Mouse (Mus musculus): ENCODE results near the gene Fam221b. TPM values are rescaled to one million over a fixed set of nuclear protein-coding genes. Genes with fewer than 3 reads are reported as not detected.

Fam221b gene
- total and polyA plus RNA-seq, 2 experiments from 2014 or later, result 1.5 TPM; not detected in 1

DNA sequence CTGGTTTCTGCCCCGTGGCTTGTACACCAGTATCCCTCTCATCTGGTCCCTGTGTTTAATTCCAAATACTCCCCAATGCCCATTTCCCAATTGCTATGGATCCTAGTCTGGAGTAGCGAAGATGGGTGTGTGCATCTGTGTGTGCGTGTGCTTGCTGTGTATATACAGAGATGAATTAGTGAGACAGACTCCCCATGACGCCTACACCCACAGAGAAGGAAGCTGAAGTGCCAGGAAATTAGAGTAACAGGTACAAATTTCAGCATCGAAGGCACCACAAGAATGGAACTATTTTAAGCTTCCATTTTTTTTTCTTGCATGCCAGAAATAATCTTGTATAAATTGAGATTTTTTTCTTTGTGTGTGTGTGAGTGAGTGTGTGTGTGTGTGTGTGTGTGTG, 22.1 kb upstream of the Fam221b start:
- no peaks in the 10 kb centered on the region for H3K27me3 ChIP-seq (ENCODE audit: insufficient read depth, low read length)
- no peak for TF ChIP-seq CTCF (IDR thresholded peaks at IDR 0.05)
- no peak overlapping the region for H3K4me2 ChIP-seq (ENCODE audit: low read depth, low read length, poor library complexity, severe bottlenecking)
- H3K4me3 ChIP-seq (ENCODE audit: low read depth, low read length), result no peak overlapping the region
- DNase-seq (ENCODE audit: low spot score) (no peak), ATAC-seq (ENCODE audit: low FRiP score) (no peak)
- peaks cover 32% of the 10 kb centered on the region for H3K36me3 ChIP-seq (ENCODE audit: insufficient read depth, low read length)
- H3K27ac ChIP-seq (ENCODE audit: low read depth, low read length), result no peak overlapping the region
- H3K4me1 ChIP-seq (ENCODE audit: insufficient read depth, low read length), result no peaks in the 10 kb centered on the region
- no peak overlapping the region for H3K9ac ChIP-seq (replicated peaks; ENCODE audit: low read length, poor library complexity, severe bottlenecking)
- H3K9me3 ChIP-seq (ENCODE audit: low read length), result no peaks in the 10 kb centered on the region
- WGBS, result 88% methylated on average over 5 of the region's 5 CpGs

DNA sequence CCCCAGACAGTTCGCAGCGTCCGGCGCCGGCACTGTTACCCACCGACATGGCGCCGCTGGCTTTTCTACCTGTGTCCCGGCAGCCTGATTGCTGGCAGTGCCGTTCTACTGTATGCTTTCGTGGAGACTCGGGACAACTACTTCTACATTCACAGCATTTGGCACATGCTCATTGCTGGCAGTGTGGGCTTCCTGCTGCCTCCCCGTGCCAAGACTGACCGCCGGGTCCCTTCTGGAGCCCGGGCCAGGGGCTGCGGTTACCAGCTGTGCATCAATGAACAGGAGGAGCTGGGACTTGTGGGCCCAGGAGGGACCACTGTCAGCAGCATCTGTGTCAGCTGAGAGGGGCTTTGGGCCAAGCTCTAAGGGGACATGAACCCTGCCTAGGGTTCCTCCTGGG, 21.1 kb upstream of the Fam221b start:
- TF ChIP-seq CTCF (IDR thresholded peaks at IDR 0.05), result no peak
- H3K36me3 ChIP-seq (ENCODE audit: insufficient read depth, low read length), result peaks cover 41% of the 10 kb centered on the region

DNA sequence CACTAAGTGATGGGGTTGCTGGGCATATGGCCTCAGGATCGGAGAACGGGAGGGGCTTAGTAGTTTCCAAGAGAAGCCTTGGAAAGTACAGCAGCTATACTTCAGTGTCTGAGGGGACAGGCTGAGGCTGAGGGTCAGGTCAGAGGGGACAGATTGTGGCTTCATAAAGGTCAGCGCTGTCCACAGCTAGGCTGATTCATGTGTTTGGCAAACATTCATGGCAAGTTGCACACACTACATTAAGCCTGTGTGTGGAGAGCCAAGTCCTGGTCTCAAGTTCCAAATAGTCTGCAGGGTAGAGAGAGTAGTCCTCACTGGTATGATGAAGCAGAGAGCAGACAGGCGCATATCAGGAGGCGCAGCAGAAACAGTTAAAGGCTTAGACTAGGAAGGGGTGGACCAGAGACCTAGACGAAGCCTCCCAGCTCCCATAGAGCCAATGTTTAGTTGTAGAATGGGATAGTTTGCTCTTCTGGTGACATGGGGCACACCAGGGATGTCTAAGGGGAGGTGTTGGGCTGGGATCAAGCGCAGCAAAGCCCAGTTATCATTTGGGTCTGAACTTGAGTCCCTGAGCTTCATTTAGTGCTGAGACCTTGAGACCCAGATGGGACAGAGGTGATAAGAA, 10.6 kb upstream of the Fam221b start:
- Histone ChIP-seq H3K27ac (ENCODE audit: low read depth, low read length) (no peak overlapping the region), H3K4me3 (ENCODE audit: low read depth, low read length) (no peak overlapping the region), H3K9me3 (ENCODE audit: low read length) (no peaks in the 10 kb centered on the region), H3K27me3 (ENCODE audit: insufficient read depth, low read length) (no peaks in the 10 kb centered on the region), H3K4me1 (ENCODE audit: insufficient read depth, low read length) (no peaks in the 10 kb centered on the region), H3K4me2 (ENCODE audit: low read depth, low read length, poor library complexity, severe bottlenecking) (no peak overlapping the region), H3K9ac (replicated peaks; ENCODE audit: low read length, poor library complexity, severe bottlenecking) (no peak overlapping the region), H3K36me3 (ENCODE audit: insufficient read depth, low read length) (peaks cover 72% of the 10 kb centered on the region)
- ATAC-seq (ENCODE audit: low FRiP score) (no peak), DNase-seq (ENCODE audit: low spot score) (no peak)
- no peak for TF ChIP-seq CTCF (IDR thresholded peaks at IDR 0.05)
- WGBS, result 96% methylated on average over 7 of the region's 7 CpGs

More for the DNA sequence above, 21.1 kb upstream of the Fam221b start:
- Histone ChIP-seq H3K27me3 (ENCODE audit: insufficient read depth, low read length) (no peaks in the 10 kb centered on the region), H3K4me3 (ENCODE audit: low read depth, low read length) (no peak overlapping the region), H3K4me2 (ENCODE audit: low read depth, low read length, poor library complexity, severe bottlenecking) (no peak overlapping the region), H3K9ac (replicated peaks; ENCODE audit: low read length, poor library complexity, severe bottlenecking) (no peak overlapping the region), H3K4me1 (ENCODE audit: insufficient read depth, low read length) (no peaks in the 10 kb centered on the region), H3K27ac (ENCODE audit: low read depth, low read length) (no peak overlapping the region), H3K9me3 (ENCODE audit: low read length) (no peaks in the 10 kb centered on the region)
- DNase-seq (ENCODE audit: low spot score) (no peak), ATAC-seq (ENCODE audit: low FRiP score) (no peak)
- 88% methylated on average over 17 of the region's 17 CpGs for WGBS

DNA sequence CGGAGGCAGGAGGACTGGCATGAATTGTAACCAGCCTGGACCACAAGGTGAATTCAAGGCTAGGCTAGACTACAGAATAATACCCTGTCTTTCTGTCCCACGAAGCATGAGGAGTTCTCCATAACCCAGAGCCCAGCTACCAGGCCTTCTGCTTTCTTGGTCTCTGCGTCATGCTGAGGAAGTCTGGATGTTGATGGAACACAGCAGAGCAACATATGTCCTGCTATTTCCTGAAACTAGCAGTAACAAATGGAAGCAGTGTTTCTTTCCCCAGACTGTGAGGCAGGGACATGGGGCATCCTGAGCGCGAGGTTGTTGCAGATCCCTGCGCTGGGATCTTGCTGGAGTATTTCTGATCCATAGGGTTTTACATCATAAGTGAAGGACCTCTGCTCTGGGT, 9.6 kb upstream of the Fam221b start:
- DNase-seq (ENCODE audit: low spot score) (no peak), ATAC-seq (ENCODE audit: low FRiP score) (no peak)
- Histone ChIP-seq H3K4me1 (ENCODE audit: insufficient read depth, low read length) (no peaks in the 10 kb centered on the region), H3K4me2 (ENCODE audit: low read depth, low read length, poor library complexity, severe bottlenecking) (no peak overlapping the region), H3K27me3 (ENCODE audit: insufficient read depth, low read length) (no peaks in the 10 kb centered on the region), H3K36me3 (ENCODE audit: insufficient read depth, low read length) (peaks cover 72% of the 10 kb centered on the region), H3K4me3 (ENCODE audit: low read depth, low read length) (no peak overlapping the region), H3K9me3 (ENCODE audit: low read length) (no peaks in the 10 kb centered on the region), H3K9ac (replicated peaks; ENCODE audit: low read length, poor library complexity, severe bottlenecking) (no peak overlapping the region), H3K27ac (ENCODE audit: low read depth, low read length) (no peak overlapping the region)
- no peak for TF ChIP-seq CTCF (IDR thresholded peaks at IDR 0.05)
- WGBS, result 82% methylated on average over 6 of the region's 6 CpGs

DNA sequence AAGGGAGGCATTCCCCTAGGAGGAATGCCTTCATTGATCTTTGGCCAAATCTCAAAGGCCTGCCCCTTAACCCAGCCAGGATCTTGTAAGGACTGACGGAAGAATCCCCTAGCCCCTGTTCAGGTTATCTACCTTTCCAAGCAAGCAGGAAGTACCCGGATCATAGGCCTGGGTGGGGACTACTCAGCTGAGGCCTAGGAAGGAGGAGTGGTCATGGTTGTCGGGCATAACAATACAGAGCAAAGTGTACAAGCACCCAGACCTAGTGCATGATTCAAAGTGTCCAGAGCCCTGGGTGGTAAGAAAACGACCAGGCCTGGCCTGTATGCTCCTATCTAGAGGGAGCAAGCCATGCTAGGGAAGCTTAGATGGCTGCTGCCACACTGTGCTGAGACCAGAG, 6.7 kb upstream of the Fam221b start:
- Histone ChIP-seq H3K4me2 (ENCODE audit: low read depth, low read length, poor library complexity, severe bottlenecking) (no peak overlapping the region), H3K4me3 (ENCODE audit: low read depth, low read length) (no peak overlapping the region), H3K27ac (ENCODE audit: low read depth, low read length) (no peak overlapping the region), H3K36me3 (ENCODE audit: insufficient read depth, low read length) (peaks cover 52% of the 10 kb centered on the region), H3K27me3 (ENCODE audit: insufficient read depth, low read length) (no peaks in the 10 kb centered on the region), H3K4me1 (ENCODE audit: insufficient read depth, low read length) (peaks cover 7% of the 10 kb centered on the region), H3K9ac (replicated peaks; ENCODE audit: low read length, poor library complexity, severe bottlenecking) (no peak overlapping the region), H3K9me3 (ENCODE audit: low read length) (no peaks in the 10 kb centered on the region)
- ATAC-seq (ENCODE audit: low FRiP score) (no peak), DNase-seq (ENCODE audit: low spot score) (no peak)
- no peak for TF ChIP-seq CTCF (IDR thresholded peaks at IDR 0.05)
- WGBS, result 75% methylated on average over 4 of the region's 4 CpGs

DNA sequence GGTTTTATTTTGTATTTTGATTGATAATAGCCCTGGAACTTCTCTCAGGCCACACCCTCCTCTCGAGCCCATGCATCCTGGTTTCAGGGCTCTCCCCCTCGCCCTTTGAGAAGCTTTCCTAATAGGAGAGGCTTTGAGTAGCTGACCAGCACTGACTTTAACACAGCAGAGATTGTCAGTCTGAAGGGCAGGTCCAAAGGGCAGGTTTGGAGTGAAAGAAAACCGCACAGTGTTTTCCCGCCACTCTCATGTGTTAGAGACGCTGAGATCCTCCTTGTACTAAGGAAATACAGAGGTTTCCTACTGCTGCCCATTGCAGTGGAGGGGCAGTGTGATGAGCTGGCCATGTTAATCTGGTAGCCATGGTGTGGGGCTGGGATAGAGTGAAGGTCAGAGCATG, 6.0 kb upstream of the Fam221b start:
- Histone ChIP-seq H3K9ac (replicated peaks; ENCODE audit: low read length, poor library complexity, severe bottlenecking) (no peak overlapping the region), H3K4me1 (ENCODE audit: insufficient read depth, low read length) (peaks cover 11% of the 10 kb centered on the region), H3K27ac (ENCODE audit: low read depth, low read length) (no peak overlapping the region), H3K4me3 (ENCODE audit: low read depth, low read length) (no peak overlapping the region), H3K4me2 (ENCODE audit: low read depth, low read length, poor library complexity, severe bottlenecking) (no peak overlapping the region), H3K36me3 (ENCODE audit: insufficient read depth, low read length) (peaks cover 49% of the 10 kb centered on the region), H3K9me3 (ENCODE audit: low read length) (no peaks in the 10 kb centered on the region), H3K27me3 (ENCODE audit: insufficient read depth, low read length) (no peaks in the 10 kb centered on the region)
- ATAC-seq (ENCODE audit: low FRiP score), result no peak
- TF ChIP-seq CTCF (IDR thresholded peaks at IDR 0.05), result no peak
- 81% methylated on average over 5 of the region's 5 CpGs for WGBS
- DNase-seq (ENCODE audit: low spot score), result no peak
